Mouse (Mus musculus) embryo, embryonic 10 days (tissue): ENCODE data around the gene Smox.

Experiments
- DNase-seq: peaks from one replicate; pipeline ENCODE4 v3.0.0-alpha.2; 2015; ENCODE audit warnings: low spot score

Gene Smox

GRCm38 (mm10) chr2:131514055-131514621 is 22.8 kb downstream of the Smox start:
- no peak for DNase-seq

DNA sequence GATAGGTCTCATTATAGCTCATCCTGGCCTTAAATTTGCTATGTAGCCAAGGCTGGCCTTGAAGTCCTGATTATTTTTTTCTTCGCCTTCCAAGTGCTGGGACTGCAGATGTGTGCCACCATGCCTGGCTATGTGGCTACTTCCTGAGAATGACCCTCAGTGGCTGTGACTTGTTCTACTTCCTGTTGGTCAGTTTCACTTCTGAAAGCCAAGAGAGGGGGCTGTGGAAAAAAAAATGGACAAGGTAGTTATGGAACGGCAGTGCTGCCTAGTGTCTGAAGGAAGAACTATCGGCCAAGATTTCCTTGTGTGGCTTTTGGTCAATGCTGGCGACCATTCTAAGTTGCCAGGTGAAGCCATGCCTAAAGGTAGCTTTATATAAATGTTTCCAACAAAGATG is 26.3 kb downstream of the Smox start:
- no peak for DNase-seq

DNA sequence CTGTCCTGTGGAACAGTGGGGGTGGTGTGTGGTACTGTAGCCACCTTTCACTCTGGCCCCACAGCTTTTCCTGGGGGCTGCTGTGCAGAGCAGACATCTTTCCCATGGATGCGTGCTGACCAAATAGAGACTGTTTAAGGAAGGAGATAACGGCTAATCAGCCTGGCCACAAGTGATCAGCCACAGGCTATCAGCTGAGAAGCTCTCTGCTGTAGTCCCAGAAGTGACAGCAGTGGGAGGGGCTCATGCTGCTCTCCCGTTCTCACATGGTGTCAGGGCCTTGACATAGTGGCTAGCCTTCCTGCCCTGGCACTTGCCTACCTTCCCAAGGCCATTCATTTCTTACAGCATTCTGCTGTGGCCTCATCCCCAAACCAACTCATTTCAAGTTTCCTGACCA is 27.5 kb downstream of the Smox start:
- no peak for DNase-seq

- no peak for DNase-seq
Measured at GRCm38 (mm10) chr2:131520743-131521142, 29.4 kb downstream of the Smox start.

GRCm38 (mm10) chr2:131527061-131527460 is 35.8 kb downstream of the Smox start:
- peak; percentile 45 for DNase-seq

- peak; percentile 93 for DNase-seq
Measured at GRCm38 (mm10) chr2:131529898-131530622, 38.8 kb downstream of the Smox start.

DNA sequence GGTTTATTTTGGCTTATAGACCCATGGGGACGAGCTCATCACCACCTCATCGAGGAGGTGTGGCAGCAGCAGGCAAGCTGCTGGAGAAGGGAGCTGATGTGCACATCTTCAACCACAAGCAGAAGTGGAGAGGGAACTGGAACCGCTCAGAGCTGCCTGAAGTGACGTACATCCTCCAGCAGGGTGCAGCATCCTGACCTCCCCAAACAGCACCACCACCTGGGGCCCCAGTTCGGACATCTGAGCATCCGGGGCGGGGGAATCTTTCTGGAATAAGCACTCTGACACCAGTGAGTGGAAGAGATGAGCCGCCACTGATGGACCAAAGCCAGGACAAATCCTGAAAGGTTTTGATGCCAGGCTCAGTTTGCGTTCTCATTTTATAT is 39.3 kb downstream of the Smox start:
- DNase-seq, result peak; percentile 74

DNA sequence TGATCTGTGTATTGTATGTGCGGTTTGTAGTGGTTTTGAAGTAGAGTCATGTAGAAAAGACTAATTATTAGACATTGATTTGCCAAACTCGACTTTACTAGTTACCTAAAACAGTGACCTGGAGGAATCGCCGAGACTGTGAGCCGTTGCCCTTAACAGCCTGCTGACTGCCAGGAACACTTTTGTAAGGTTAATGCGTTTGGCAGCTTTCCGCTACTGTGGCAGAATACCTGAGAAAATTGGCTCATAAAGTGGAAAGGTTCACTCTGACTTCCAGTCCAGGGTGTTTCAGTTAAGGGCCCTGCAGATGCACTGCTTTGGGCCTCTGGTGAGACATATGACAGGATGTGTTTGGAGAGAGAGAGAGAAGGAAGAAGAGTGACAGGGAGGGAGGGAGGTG is 40.0 kb downstream of the Smox start:
- DNase-seq, result no peak

- DNase-seq, result no peak
Measured at GRCm38 (mm10) chr2:131535168-131535567, 43.9 kb downstream of the Smox start.

- no peak for DNase-seq
Measured at GRCm38 (mm10) chr2:131538341-131538740, 47.0 kb downstream of the Smox start.

GRCm38 (mm10) chr2:131539780-131540179 is 48.5 kb downstream of the Smox start:
- DNase-seq, result no peak

DNA sequence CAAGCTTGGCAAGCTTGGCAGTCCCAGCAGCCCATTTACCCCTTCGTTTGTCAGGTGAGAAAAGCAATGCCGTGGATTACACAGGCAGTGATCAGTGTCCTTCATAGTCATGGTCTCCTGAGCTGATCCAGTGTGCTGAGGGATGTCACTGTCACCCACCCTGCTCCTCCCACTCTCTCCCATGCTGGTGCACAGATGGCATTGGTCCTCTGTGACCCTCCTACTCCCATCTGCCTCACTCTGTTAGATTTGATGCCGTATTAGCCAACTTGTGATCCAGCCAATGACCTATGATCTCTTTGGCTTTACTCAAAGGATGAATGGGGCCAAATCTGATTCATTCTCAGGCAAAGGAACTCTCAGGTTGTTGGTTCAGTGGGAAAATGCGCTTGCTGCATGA is 50.4 kb downstream of the Smox start:
- no peak for DNase-seq

DNA sequence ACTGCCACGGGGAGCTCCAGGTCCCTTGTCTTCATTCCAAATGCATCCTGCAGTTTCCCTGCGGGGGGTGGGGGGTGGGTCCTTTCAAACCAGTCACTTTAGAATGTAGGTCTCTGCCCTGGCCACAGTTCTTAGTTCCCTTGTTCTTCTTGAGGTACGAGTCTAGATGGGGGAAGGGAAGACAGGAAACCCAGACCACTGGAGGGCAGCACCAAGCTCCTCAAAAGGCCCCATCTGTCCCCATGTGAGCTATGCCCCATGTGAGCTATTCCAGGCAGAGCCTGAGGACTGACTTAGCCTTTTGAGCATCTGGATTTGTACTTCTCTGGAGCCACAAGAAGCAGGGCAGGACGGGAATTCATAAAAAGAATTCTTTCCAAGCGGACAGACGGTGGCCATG is 51.2 kb downstream of the Smox start:
- DNase-seq, result peak; percentile 52

DNA sequence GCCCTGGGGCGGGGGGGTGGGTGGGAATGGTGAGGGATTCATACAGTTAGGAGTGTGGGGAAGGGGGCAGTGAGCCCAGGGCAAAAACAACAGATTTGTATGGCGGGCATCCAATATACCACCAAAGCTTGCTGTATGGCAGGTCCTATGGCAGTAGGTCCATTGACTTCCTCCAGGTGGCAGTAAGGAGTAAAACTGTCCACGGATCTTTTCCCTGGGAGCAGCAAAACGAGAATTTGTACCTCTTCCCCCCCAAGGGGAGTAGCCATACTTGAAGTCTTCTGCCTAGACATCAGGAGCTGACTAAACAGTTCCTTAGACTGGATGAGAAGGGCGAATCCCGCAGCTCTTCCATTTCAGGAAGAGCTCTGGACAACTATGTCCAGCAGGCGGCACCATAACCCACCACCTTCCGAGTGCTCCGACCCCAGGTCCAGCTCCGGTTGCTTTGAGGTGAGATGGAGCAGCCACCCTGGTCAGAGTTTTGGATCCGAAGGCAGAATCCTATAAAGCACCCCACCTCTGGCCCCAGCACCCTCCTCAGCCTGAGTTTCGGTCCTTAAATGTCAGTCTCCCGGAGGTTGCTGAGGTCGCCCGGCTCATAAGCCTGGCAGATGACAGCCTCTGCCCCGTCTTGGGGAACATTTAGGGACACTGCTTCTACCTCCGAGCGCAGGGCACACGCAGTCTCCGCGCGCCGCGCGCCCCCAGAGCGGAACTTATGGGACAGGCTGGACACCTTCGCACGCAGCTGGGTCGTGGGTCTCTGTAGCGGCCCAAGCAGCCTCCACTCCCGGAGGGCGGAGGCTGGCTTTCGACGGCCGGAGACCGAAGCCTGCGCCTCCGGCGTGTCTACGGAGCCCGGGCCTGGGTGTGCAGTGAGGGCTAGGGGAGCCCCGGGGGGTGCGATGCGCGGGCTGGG is 54.4 kb downstream of the Smox start:
- peak; percentile 80 for DNase-seq

GRCm38 (mm10) chr2:131546308-131546700 is 55.0 kb downstream of the Smox start:
- DNase-seq, result no peak

DNA sequence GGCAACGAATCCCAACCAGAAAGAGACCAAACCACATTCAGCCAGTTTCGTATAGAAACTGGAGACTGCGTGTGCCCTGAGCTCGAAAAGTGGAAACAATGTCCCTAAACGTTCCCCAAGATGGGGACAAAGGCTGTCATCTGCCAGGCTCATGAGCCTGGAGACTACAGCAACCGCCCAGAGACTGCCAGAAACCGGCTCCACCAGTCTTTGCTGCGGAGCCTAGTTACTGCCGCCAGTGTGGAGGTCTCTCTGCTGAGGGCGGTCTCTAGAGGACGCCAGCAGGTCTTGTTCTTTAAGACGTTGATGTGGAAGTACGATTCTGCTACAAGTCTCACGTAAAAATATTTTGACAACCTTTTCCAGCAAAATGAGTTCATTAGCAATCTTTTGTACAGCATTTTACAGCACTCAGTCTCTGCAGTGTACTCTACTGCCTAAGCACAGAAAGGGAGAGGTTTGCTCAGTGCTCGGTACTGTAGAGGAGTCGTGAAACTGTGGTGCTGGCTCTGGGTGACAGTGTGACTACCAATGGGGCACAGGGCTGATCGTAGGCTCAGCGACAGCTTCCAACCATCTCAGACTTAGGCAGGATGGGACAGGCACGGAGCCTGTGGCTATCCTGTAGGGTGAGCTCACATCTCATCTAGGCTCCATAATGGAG is 55.6 kb downstream of the Smox start:
- DNase-seq, result peak; percentile 35

DNA sequence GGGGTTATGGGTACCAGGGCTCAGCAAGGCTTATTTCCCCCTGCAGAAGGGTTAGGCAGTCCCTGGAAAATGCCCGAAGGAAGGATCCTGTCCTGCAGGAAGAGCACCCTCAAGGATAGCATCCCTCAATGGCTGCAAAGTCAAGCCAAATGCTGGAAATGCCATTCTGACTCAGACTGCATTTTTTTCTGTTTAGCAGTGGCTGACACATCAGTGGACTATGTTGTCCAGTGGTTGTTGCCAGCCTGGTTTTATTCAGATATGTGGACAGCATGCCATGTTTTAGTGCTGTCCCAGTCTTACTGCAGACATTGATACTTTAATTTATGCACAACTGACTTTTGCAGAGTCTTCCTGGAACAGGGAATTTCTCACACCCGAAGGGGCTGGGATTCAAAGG is 57.0 kb downstream of the Smox start:
- no peak for DNase-seq

GRCm38 (mm10) chr2:131549090-131549489 is 57.8 kb downstream of the Smox start:
- no peak for DNase-seq

DNA sequence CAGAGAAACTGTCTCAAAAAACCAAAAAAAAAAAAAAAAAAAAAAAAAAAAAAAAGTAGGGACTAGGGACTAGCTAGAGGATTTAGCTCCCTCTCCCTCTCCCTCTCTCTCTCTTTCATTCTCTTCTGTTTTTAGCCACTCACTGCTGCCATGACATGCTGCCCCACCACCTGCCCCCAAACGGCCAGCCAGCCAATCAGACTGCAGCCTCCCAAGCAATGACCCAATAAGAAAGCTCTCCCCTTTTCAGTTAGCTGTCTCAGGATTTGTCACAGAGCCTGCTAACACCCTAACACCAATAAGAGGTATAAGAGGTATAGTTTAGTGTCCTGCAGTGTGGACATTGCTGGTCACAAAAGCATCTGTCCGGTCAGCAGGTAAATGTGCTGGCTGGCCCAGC is 59.2 kb downstream of the Smox start:
- DNase-seq, result no peak

GRCm38 (mm10) chr2:131550906-131551305 is 59.6 kb downstream of the Smox start:
- no peak for DNase-seq

- no peak for DNase-seq
Measured at GRCm38 (mm10) chr2:131551701-131552620, 60.7 kb downstream of the Smox start.
